Mouse (Mus musculus) liver, adult 2 months (tissue): ENCODE data around the gene Wdtc1.

Experiments used
- CTCF ChIP-seq: fragments of 200-500 bp; IDR thresholded peaks from 2 replicates; pipeline ENCODE4 v1.5.1; 2011; ENCODE audit warnings: low read depth, low read length, control low read depth
- POLR2A ChIP-seq: fragments of 200-500 bp; IDR thresholded peaks from 2 replicates; pipeline ENCODE4 v1.6.1; 2011; ENCODE audit warnings: low read length, control low read depth; ENCODE audit not compliant: insufficient read depth; ENCODE audit errors: extremely low read depth

GRCm38 (mm10) chr4:133388781-133389552, 35.7 kb upstream of the Wdtc1 start:
- TF ChIP-seq POLR2A, result no peak
- no peak for TF ChIP-seq CTCF
